24 mouse cellular contexts compared by ENCODE assay signal in genomic region chr5:143701074-143701473, GRCm38 (mm10). TPM values are rescaled to one million over a fixed set of nuclear protein-coding genes. Genes with fewer than 3 reads are reported as not detected.
DNase-seq lines count a peak whose midpoint lies in the region; ATAC-seq and TF ChIP-seq lines count a peak whose summit lies in the region.
"Had no signal": no experiment of that assay in that cellular context is flagged by ENCODE, and none has a peak within 500 bp of the region (broad histone marks: within the 10 kb centered on the region; RNA-seq: fewer than 3 reads in every experiment).

No protein-coding gene starts in this region.

- H3K36me3 ChIP-seq in erythroblast, embryonic 14.5 days (ENCODE audit: control insufficient read depth), result peaks cover 99% of the 10 kb centered on the region
- peaks cover 32% of the 10 kb centered on the region for H3K36me3 ChIP-seq in hindbrain, embryonic 12.5 days
- peaks cover 25% of the 10 kb centered on the region; the same call in 1 of the 2 replicates for H3K36me3 ChIP-seq in hindbrain, postnatal 0 days (ENCODE audit: insufficient read depth, low read length)
- peaks cover 52% of the 10 kb centered on the region for H3K36me3 ChIP-seq in midbrain, embryonic 10.5 days
- H3K36me3 ChIP-seq in midbrain, postnatal 0 days (ENCODE audit: insufficient read depth, low read length), result peaks cover 48% of the 10 kb centered on the region
- peaks cover 60% of the 10 kb centered on the region for H3K36me3 ChIP-seq in liver, postnatal 0 days (replicated peaks; ENCODE audit: insufficient read depth, low read length)

- WGBS in hindbrain, embryonic 12.5 days, result 90% methylated on average over 10 of the region's 10 CpGs
- WGBS in hindbrain, postnatal 0 days, result 76% methylated on average over 10 of the region's 10 CpGs
- WGBS in midbrain, embryonic 10.5 days, result 90% methylated on average over 10 of the region's 10 CpGs
- 85% methylated on average over 10 of the region's 10 CpGs for WGBS in midbrain, postnatal 0 days
- WGBS in liver, postnatal 0 days (ENCODE audit: insufficient replicate concordance), result 91% methylated on average over 10 of the region's 10 CpGs

- peaks cover 3% of the 10 kb centered on the region; the same call in 1 of the 2 replicates for H3K9me3 ChIP-seq in erythroblast, embryonic 14.5 days (ENCODE audit: control insufficient read depth, low read length)
- no peaks in the 10 kb centered on the region for H3K9me3 ChIP-seq in hindbrain, embryonic 12.5 days (replicated peaks)
- no peaks in the 10 kb centered on the region for H3K9me3 ChIP-seq in hindbrain, postnatal 0 days (ENCODE audit: low read length)
- H3K9me3 ChIP-seq in midbrain, embryonic 10.5 days (replicated peaks), result no peaks in the 10 kb centered on the region
- H3K9me3 ChIP-seq in midbrain, postnatal 0 days (ENCODE audit: low read length), result no peaks in the 10 kb centered on the region
- H3K9me3 ChIP-seq in liver, postnatal 0 days (ENCODE audit: low read length), result no peaks in the 10 kb centered on the region
- H3K9me3 ChIP-seq: embryonic facial prominence, embryonic 12.5 days; forebrain, embryonic 13.5 days; G1E; heart, embryonic 13.5 days; hindbrain, embryonic 13.5 days had no signal

- TF ChIP-seq EP300 in liver, postnatal 0 days (IDR thresholded peaks at IDR 0.05; ENCODE audit: low read depth), result no peak

- no peak for TF ChIP-seq CTCF in hindbrain, postnatal 0 days (IDR thresholded peaks at IDR 0.05; ENCODE audit: low read depth)
- TF ChIP-seq CTCF in midbrain, postnatal 0 days (IDR thresholded peaks at IDR 0.05), result no peak
- TF ChIP-seq CTCF in liver, postnatal 0 days (IDR thresholded peaks at IDR 0.05; ENCODE audit: low read depth), result no peak

- 0 out of 2 replicates have a peak overlapping the region, but pooled peaks have one; percentile 9 for H3K9ac ChIP-seq in hindbrain, embryonic 12.5 days
- no peak overlapping the region for H3K9ac ChIP-seq in hindbrain, postnatal 0 days (replicated peaks; ENCODE audit: low read length)
- no peak overlapping the region for H3K9ac ChIP-seq in midbrain, postnatal 0 days (replicated peaks; ENCODE audit: low read length, poor library complexity, severe bottlenecking)
- H3K9ac ChIP-seq in liver, postnatal 0 days (replicated peaks), result peak overlapping the region; percentile 47; the same call in 1 of the 2 replicates
- H3K9ac ChIP-seq: embryonic facial prominence, embryonic 12.5 days; forebrain, embryonic 13.5 days; forebrain, postnatal 0 days; heart, embryonic 13.5 days; hindbrain, embryonic 13.5 days had no signal

- no peak for DNase-seq in hindbrain, postnatal 0 days (ENCODE audit: low spot score)
- DNase-seq in midbrain, embryonic 10.5 days (ENCODE audit: low spot score), result no peak
- DNase-seq in midbrain, postnatal 0 days (ENCODE audit: low spot score), result no peak
- no peak for DNase-seq in liver, postnatal 0 days
- DNase-seq in urinary bladder, postnatal 36 days (ENCODE audit: low spot score in 2 of 2), result no peak
- DNase-seq: adrenal gland, adult 8-10 months; B cell, adult 2 months; cerebellum, adult 11 months; cerebellum, adult 8-10 months; cerebellum, postnatal 14 days; embryo, embryonic 11 days; forebrain, postnatal 0 days; gastrocnemius, postnatal 25 days; heart, adult 18-20 months; heart, postnatal 36 days had no signal

- H3K4me3 ChIP-seq in erythroblast, embryonic 14.5 days (replicated peaks), result peak overlapping the region; percentile 50
- no peak overlapping the region for H3K4me3 ChIP-seq in hindbrain, embryonic 12.5 days
- H3K4me3 ChIP-seq in hindbrain, postnatal 0 days (ENCODE audit: low read length), result no peak overlapping the region
- no peak overlapping the region for H3K4me3 ChIP-seq in midbrain, embryonic 10.5 days
- no peak overlapping the region for H3K4me3 ChIP-seq in midbrain, postnatal 0 days (ENCODE audit: low read depth, low read length)
- H3K4me3 ChIP-seq in liver, postnatal 0 days (ENCODE audit: low read depth, low read length), result no peak overlapping the region
- H3K4me3 ChIP-seq: embryonic facial prominence, embryonic 12.5 days; forebrain, embryonic 13.5 days; heart, embryonic 13.5 days; hindbrain, embryonic 13.5 days had no signal

- H3K27me3 ChIP-seq in erythroblast, embryonic 14.5 days (ENCODE audit: control insufficient read depth), result no peaks in the 10 kb centered on the region
- H3K27me3 ChIP-seq in hindbrain, embryonic 12.5 days, result no peaks in the 10 kb centered on the region; the same call in 1 of the 2 replicates
- H3K27me3 ChIP-seq in hindbrain, postnatal 0 days (ENCODE audit: insufficient read depth, low read length), result no peaks in the 10 kb centered on the region
- no peaks in the 10 kb centered on the region for H3K27me3 ChIP-seq in midbrain, embryonic 10.5 days (ENCODE audit: low read depth, poor library complexity, severe bottlenecking)
- no peaks in the 10 kb centered on the region for H3K27me3 ChIP-seq in midbrain, postnatal 0 days (ENCODE audit: insufficient read depth, low read length)
- no peaks in the 10 kb centered on the region for H3K27me3 ChIP-seq in liver, postnatal 0 days (ENCODE audit: insufficient read depth, low read length)
- H3K27me3 ChIP-seq: embryonic facial prominence, embryonic 12.5 days; forebrain, embryonic 13.5 days; heart, embryonic 13.5 days; hindbrain, embryonic 13.5 days had no signal

- H3K4me1 ChIP-seq in erythroblast, embryonic 14.5 days (ENCODE audit: control insufficient read depth), result peaks cover 94% of the 10 kb centered on the region
- 0 out of 2 replicates have a peak, but pooled peaks cover 5% of the 10 kb centered on the region for H3K4me1 ChIP-seq in hindbrain, embryonic 12.5 days
- H3K4me1 ChIP-seq in hindbrain, postnatal 0 days (ENCODE audit: insufficient read depth, low read length), result 0 out of 2 replicates have a peak, but pooled peaks cover 2% of the 10 kb centered on the region
- H3K4me1 ChIP-seq in midbrain, embryonic 10.5 days, result peaks cover 6% of the 10 kb centered on the region; the same call in 1 of the 2 replicates
- no peaks in the 10 kb centered on the region for H3K4me1 ChIP-seq in midbrain, postnatal 0 days (ENCODE audit: insufficient read depth, low read length)
- peaks cover 26% of the 10 kb centered on the region for H3K4me1 ChIP-seq in liver, postnatal 0 days (ENCODE audit: insufficient read depth)
- H3K4me1 ChIP-seq: forebrain, embryonic 13.5 days had no signal

- no peak overlapping the region for H3K4me2 ChIP-seq in hindbrain, embryonic 12.5 days (replicated peaks)
- no peak overlapping the region for H3K4me2 ChIP-seq in hindbrain, postnatal 0 days (ENCODE audit: low read depth, low read length)
- no peak overlapping the region for H3K4me2 ChIP-seq in midbrain, postnatal 0 days (ENCODE audit: low read depth, low read length, poor library complexity, severe bottlenecking)
- H3K4me2 ChIP-seq in liver, postnatal 0 days (ENCODE audit: low read depth, low read length), result no peak overlapping the region
- H3K4me2 ChIP-seq: embryonic facial prominence, embryonic 12.5 days; forebrain, embryonic 13.5 days; heart, embryonic 13.5 days; hindbrain, embryonic 13.5 days had no signal

- H3K27ac ChIP-seq in hindbrain, embryonic 12.5 days, result no peak overlapping the region
- H3K27ac ChIP-seq in hindbrain, postnatal 0 days, result no peak overlapping the region
- peak overlapping the region; percentile 30; the same call in 1 of the 2 replicates for H3K27ac ChIP-seq in midbrain, embryonic 10.5 days (replicated peaks)
- H3K27ac ChIP-seq in midbrain, postnatal 0 days (ENCODE audit: low read depth, low read length), result no peak overlapping the region
- 0 out of 2 replicates have a peak overlapping the region, but pooled peaks have one; percentile 6 for H3K27ac ChIP-seq in liver, postnatal 0 days (ENCODE audit: low read depth)
- H3K27ac ChIP-seq: embryonic facial prominence, embryonic 12.5 days; forebrain, embryonic 13.5 days; heart, embryonic 13.5 days; hindbrain, embryonic 13.5 days had no signal

- no peak for ATAC-seq in erythroblast, adult 5-6 weeks (replicated peaks; ENCODE audit: low FRiP score, poor library complexity, severe bottlenecking)
- ATAC-seq in hindbrain, embryonic 12.5 days (ENCODE audit: low FRiP score), result no peak
- ATAC-seq in hindbrain, postnatal 0 days, result no peak
- ATAC-seq in midbrain, postnatal 0 days (ENCODE audit: low FRiP score), result no peak
- no peak for ATAC-seq in liver, postnatal 0 days
- ATAC-seq: CD4-positive, CD25-positive, alpha-beta regulatory T cell, adult 4 months; forebrain, embryonic 13.5 days; forebrain, postnatal 0 days had no signal

RNA-seq across cellular contexts. Expression of gene Usp42, which starts 31.0 kb away (rescaled TPM):
- polyA plus RNA-seq in erythroblast, embryonic 14.5 days (2012), result 0.63 and 0.69 TPM in 2 replicates
- total RNA-seq in erythroblast, adult 5-6 weeks (2015; ENCODE audit: low replicate concordance), result 6.1 and 9.6 TPM in 2 replicates
- 3.6 and 17.0 TPM in 2 replicates for total RNA-seq in erythroblast, adult 5-6 weeks (2017; ENCODE audit: low replicate concordance)
- 37.0 and 37.7 TPM in 2 replicates for polyA plus RNA-seq in hindbrain, embryonic 12.5 days (2016; fragmentation: Nextera tagmentation; extraction: Ambion mirVana)
- 16.9 and 20.4 TPM in 2 replicates for total RNA-seq in hindbrain, postnatal 0 days (2014; rRNA removed)
- 16.6 and 17.0 TPM in 2 replicates for polyA plus RNA-seq in hindbrain, postnatal 0 days (2015; fragmentation: Nextera tagmentation; extraction: Ambion mirVana)
- 26.9 and 32.1 TPM in 2 replicates for polyA plus RNA-seq in midbrain, embryonic 10.5 days (2016; fragmentation: Nextera tagmentation; extraction: Ambion mirVana)
- 23.1 and 24.3 TPM in 2 replicates for total RNA-seq in midbrain, postnatal 0 days (2014; rRNA removed)
- polyA plus RNA-seq in midbrain, postnatal 0 days (2015; fragmentation: Nextera tagmentation; extraction: Ambion mirVana), result 18.8 TPM in 2 replicates
- 2.3 and 2.7 TPM in 2 replicates for polyA plus RNA-seq in liver, postnatal 0 days (2015; fragmentation: Nextera tagmentation; extraction: Ambion mirVana)

Comparison
In these comparisons a context has a peak if more than half of its experiments do, and no peak if none do; other contexts are left out.
1. H3K27ac ChIP-seq: peak in midbrain, embryonic 10.5 days (single experiment) and liver, postnatal 0 days (single experiment); none in hindbrain, embryonic 12.5 days (single experiment), hindbrain, postnatal 0 days (single experiment) and midbrain, postnatal 0 days (single experiment).
2. H3K9ac ChIP-seq: peak in hindbrain, embryonic 12.5 days (single experiment) and liver, postnatal 0 days (single experiment); none in hindbrain, postnatal 0 days (single experiment) and midbrain, postnatal 0 days (single experiment).